Mouse (Mus musculus) right cerebral cortex, postnatal 14 days (tissue): Measurements from ENCODE around the gene Clpsl2.
A peak's percentile ranks its signal among the peaks of the same experiment; 100 is the strongest.

ENCODE experiments used
- DNase-seq: peaks from one replicate; pipeline ENCODE4 v3.0.0; 2022

Clpsl2 gene

GRCm38 (mm10) chr17:28561613-28562012 is 12.4 kb downstream of the Clpsl2 start:
- DNase-seq = no peak

- no peak for DNase-seq
Measured at GRCm38 (mm10) chr17:28565181-28565580, 16.0 kb downstream of the Clpsl2 start.

- DNase-seq = no peak
Measured at GRCm38 (mm10) chr17:28567541-28567940, 18.3 kb downstream of the Clpsl2 start.

- DNase-seq = no peak
Measured at GRCm38 (mm10) chr17:28571868-28572267, 22.7 kb downstream of the Clpsl2 start.

GRCm38 (mm10) chr17:28572521-28572920 is 23.3 kb downstream of the Clpsl2 start:
- DNase-seq = no peak

GRCm38 (mm10) chr17:28572941-28573340 is 23.7 kb downstream of the Clpsl2 start:
- no peak for DNase-seq

GRCm38 (mm10) chr17:28575244-28576125 is 26.3 kb downstream of the Clpsl2 start, which contains the start of gene Lhfpl5:
TSS of gene Lhfpl5 (plus strand) at chr17:28575641.
- DNase-seq = peak; percentile 40

GRCm38 (mm10) chr17:28580396-28580795 is 31.2 kb downstream of the Clpsl2 start:
- peak; percentile 31 for DNase-seq

GRCm38 (mm10) chr17:28581056-28581455 is 31.8 kb downstream of the Clpsl2 start:
- no peak for DNase-seq

- no peak for DNase-seq
Measured at GRCm38 (mm10) chr17:28586509-28586908, 37.3 kb downstream of the Clpsl2 start.

- DNase-seq = no peak
Measured at GRCm38 (mm10) chr17:28588591-28588990, 39.4 kb downstream of the Clpsl2 start.

- DNase-seq = no peak
Measured at GRCm38 (mm10) chr17:28590596-28590995, 41.4 kb downstream of the Clpsl2 start.

- DNase-seq = no peak
Measured at GRCm38 (mm10) chr17:28591476-28591875, 42.3 kb downstream of the Clpsl2 start.

GRCm38 (mm10) chr17:28592998-28593397 is 43.8 kb downstream of the Clpsl2 start:
- peak; percentile 88 for DNase-seq

- no peak for DNase-seq
Measured at GRCm38 (mm10) chr17:28593965-28594364, 44.8 kb downstream of the Clpsl2 start.

GRCm38 (mm10) chr17:28600780-28601179 is 51.6 kb downstream of the Clpsl2 start:
- no peak for DNase-seq

- DNase-seq = no peak
Measured at GRCm38 (mm10) chr17:28601557-28602250, 52.5 kb downstream of the Clpsl2 start.
